Mouse (Mus musculus) thymus, postnatal 14 days (tissue): ENCODE measurements around the gene Gpatch3.

Experiments
- DNase-seq: peaks from one replicate; pipeline ENCODE4 v3.0.0; 2021

Gpatch3 gene

DNA sequence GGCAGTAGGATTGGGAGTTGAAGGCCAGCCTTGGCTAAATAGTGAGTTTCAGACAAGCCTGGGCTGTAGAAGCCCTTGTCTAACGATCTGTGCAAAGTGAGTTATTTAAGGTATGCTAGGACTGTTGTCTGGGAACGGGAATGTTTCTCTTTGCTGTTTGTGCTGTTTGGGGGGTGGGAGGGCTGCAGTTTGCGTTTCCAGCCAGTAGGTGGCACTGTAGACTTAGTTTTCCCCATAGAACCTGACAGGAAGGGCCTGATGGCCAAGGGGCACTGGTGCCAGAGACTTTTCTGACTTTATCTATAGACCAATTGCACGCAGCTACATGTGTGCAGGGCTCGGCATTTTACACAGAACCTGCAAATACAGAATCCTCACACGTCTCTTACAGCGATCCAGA, 18.0 kb downstream of the Gpatch3 start:
- peak; percentile 64 for DNase-seq

DNA sequence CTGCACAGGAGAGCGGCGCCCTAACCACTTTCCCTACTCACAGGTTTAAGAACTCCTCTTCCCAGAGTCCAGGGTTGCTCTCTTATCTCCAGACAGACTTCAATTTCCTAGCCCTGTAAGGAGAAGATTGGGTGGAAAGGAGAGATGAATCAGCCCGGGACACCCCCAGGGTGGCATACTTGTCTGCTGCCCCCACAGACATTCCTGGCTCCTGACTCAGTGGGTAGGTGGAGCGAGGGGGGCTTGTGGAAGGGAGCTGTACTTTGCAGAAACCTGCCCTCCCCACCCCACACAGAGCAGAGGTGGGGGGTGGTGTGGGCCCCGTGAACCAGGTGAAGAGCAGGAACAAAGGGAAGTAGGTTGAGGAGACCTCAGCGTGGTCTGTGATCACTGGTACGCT, 21.0 kb downstream of the Gpatch3 start:
- DNase-seq = no peak

- DNase-seq = no peak
Observed at GRCm38 (mm10) chr4:133596084-133596483, 21.5 kb downstream of the Gpatch3 start.

- no peak for DNase-seq
Observed at GRCm38 (mm10) chr4:133598616-133599015, 24.1 kb downstream of the Gpatch3 start.

- no peak for DNase-seq
Observed at GRCm38 (mm10) chr4:133599116-133599515, 24.6 kb downstream of the Gpatch3 start.

DNA sequence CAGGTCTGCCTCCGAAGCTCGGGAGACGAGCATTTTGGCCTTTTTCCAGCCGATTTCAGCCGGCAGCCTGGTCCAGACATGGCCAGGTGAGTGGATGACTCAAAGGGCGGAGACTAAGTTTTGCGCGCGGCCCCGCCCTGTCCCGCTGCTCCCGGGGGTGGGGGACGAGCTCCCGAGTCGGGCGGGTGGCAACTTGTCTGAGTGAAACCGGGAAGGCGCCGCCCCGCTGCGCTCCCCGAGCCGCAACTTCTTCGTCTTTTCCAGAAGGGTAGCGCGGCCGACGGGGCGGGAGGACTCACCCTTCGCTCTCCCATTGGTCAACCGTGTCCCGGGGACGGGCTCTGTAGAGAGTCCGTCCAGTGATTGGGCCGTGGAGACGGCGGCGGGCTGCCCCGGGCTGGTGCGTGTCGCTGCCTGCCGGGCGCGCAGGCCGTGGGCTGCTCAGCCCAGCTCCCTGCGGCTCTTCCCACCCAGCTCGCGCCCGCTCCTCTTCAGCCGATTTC, 25.1 kb downstream of the Gpatch3 start:
- peak; percentile 63 for DNase-seq

GRCm38 (mm10) chr4:133600306-133600705, 25.8 kb downstream of the Gpatch3 start:
- DNase-seq = no peak

DNA sequence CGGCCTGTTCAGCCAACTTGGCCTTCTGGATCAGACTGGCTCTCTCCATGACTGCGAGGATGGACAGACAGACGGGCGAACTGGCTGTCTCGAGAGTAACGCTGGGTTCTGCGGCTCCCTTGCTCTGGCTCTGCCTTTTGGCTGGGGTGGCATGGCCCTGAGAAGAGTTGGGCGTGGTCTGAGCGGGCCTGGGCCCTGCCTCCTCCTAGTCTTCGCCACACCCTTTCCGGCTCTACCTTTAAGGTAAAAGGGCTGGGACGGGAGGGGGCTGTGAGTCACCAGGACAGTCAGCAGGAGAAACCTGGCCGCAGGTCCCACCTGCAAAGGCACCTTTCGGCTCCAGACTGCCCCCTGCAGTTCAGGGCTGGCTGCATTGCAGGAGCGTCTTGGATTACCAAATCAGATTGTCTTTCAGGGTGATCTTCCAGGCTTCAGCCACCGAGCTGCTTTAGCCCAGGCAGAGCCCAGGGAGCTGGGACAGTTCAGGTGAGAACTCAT, 27.2 kb downstream of the Gpatch3 start, which contains the start of gene Sfn:
Gene Sfn (minus strand): TSS at position 448 of the 498 bp plus-strand sequence.
- peak; percentile 71 for DNase-seq

- no peak for DNase-seq
Observed at GRCm38 (mm10) chr4:133603056-133603455, 28.5 kb downstream of the Gpatch3 start.

DNA sequence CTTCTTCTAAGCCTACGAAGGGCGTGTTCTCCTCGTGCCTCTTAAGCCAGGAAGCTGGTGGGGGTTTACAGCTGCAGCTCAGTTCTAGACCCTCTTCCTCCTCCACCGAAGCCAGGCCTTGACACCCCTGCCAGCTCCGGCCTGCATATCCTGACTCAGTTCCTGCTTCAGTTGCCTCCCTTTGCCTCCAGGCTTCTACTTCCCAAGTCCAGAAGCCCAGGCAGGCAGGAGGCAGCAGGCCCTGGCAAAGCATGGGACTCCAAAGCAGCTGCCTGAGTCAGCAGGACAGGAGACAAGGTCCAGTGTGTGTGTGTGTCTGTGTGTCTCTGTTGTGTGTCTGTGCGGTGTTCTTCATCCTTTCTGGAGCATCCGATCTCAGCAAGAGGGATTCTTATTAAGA, 29.6 kb downstream of the Gpatch3 start:
- DNase-seq = no peak

- DNase-seq = no peak
Observed at GRCm38 (mm10) chr4:133604856-133605255, 30.3 kb downstream of the Gpatch3 start.

DNA sequence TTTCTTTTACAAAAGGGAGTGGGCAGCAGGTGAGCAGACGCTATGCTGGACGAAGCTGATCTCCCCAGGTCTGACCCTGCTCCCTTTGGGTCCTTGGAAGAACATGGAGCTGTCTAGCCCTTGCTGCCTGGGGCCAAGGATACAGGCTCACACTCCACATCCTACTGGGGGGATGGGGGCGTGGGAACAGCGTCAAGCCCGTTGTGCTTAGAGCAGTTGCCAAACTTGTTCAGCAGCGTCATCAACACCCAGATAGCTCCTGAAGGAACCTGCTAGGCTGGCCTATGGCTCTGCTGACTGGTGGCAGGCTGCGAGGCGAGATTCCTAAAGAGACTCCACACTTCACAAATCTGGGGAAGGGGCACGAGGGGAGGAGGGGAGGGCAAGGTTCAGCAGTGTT, 30.8 kb downstream of the Gpatch3 start:
- DNase-seq = no peak

DNA sequence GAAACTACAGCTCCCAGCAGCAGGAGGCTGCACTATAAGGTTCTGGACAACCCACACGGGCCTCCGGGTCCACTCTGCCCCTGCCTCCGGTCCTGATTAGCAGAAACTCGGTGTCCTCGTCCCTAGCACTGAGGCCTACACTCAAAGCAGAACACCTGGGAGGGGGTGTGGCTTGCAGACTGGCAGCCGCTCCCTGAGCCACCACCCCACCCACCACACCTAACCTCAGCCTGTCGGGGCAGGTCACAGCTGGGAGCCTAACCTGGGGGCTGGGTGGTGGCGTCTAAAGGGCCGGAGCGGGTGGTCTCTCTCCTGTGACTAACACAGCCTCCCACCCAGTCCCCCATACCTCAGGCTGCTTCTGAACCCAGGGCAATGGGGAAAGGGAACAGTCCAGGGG, 32.7 kb downstream of the Gpatch3 start:
- no peak for DNase-seq

GRCm38 (mm10) chr4:133609719-133610118, 35.2 kb downstream of the Gpatch3 start:
- peak; percentile 86 for DNase-seq

- no peak for DNase-seq
Observed at GRCm38 (mm10) chr4:133611815-133612214, 37.3 kb downstream of the Gpatch3 start.

GRCm38 (mm10) chr4:133612416-133612815, 37.9 kb downstream of the Gpatch3 start:
- DNase-seq = no peak

GRCm38 (mm10) chr4:133613026-133613425, 38.5 kb downstream of the Gpatch3 start:
- no peak for DNase-seq

GRCm38 (mm10) chr4:133613867-133614266, 39.3 kb downstream of the Gpatch3 start:
- no peak for DNase-seq

DNA sequence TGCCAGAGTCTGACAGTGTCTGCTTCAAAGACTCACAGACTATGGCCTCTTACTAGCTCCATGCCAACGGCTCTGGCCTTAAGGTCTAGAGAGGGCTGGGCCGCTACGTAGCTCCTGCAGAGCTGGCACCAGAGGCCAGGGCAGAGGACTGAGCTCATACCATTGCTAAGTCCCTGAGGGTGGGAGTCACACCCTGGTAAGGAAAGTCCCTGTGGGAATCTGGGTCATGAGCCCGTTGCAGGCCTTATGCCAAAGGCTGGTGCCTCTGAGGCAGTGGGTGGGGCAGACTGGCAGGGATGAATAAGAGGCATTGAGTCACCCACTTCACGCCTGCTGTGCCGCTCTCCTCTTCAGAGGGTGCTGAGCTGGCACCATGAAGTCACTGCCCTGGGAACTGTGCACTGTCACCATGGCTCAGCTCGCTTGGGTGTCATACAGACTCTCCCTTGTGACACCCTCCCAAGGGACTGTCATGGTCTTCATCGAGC, 39.8 kb downstream of the Gpatch3 start:
- no peak for DNase-seq

DNA sequence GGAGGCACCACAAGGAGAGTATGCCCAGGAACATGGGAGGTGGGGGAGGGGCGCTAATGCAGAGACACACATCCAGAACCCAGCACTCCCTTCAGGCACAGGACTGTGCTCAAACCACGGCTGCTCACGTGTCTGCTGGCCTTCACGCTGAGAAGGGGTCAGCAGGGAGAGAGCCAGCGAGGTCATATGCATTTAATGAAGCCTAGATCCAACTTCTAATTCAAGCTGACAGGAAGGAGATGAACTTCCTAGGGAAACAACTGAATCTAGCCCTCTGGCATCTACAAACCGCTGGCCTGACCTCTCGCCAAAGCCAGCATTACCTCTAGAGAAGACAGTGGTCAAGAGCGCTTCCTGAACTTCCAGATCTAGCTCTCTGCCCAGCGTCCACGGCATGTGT, 40.9 kb downstream of the Gpatch3 start:
- no peak for DNase-seq

DNA sequence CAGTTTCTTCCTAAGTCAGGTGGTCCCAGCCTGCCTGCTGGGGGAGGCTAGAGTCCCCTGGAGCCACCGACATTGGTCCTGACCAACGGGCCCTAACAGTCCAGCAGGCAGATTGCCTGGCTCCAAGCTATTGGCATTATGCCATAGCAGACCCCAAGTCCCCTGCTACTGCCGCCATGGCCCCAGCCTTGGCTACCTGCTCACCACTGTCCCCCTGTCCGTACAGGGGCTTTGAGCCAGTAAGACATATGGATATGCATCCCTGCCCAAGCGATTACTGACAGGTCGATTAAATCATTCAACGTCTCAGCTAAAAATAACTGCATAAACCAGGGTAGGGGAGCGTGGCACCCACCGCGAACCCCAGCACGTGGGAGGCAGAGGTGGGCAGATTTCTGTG, 43.4 kb downstream of the Gpatch3 start:
- no peak for DNase-seq

- DNase-seq = peak; percentile 45
Observed at GRCm38 (mm10) chr4:133619473-133620136, 45.1 kb downstream of the Gpatch3 start.

DNA sequence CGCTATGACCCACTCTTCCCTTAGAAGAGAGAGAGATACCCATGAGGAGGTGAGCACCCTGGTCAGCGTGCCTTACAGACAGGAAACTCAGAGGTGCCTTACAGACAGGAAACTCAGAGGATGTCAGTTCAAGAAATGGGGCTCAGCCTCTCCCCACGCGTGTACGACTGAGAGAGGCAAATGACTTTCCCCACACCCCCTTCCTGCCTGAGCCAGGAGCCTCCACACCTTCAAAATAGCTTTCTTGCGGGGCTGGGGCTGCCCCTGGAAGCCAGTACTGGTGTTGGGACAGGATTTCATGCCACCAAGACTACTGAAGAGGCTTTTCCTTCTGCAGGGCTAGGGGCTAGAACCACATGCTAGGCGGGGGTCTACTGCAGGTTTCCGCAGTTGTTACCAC, 46.1 kb downstream of the Gpatch3 start:
- DNase-seq = peak; percentile 51

DNA sequence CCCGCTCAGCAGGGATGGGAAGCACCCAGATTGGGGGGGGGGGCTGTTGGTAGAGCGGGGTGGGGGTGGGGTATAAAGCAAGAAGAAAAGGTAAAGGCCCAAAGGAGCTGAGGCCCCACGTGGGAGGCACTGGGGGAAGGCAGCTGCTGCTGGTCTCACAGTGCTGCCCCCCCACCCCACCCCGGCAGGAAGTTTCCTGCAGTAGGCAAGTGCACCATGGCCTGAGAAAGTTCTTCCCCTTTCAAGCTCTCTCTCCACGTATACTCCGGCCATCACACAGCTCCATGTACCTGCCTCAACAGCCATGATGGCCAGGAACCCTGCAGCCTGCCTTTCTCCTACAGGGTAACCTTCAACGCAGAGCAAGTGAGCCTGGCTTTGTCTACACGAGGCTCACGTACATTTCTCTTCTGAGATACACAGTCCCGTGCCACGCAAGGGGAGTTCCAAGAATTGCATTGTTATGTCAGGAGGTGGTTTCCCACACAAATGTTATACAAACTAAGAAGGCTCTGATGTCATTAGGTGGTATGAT, 47.7 kb downstream of the Gpatch3 start:
- DNase-seq = peak; percentile 64
